Mouse (Mus musculus) thymus, postnatal 0 days (tissue): ENCODE measurements around the gene Rps21. TPM values are rescaled to one million over a fixed set of nuclear protein-coding genes. Genes with fewer than 3 reads are reported as not detected.

Source experiments
- DNase-seq: peaks from one replicate; pipeline ENCODE4 v3.0.0-alpha.2; 2015; ENCODE audit warnings: low spot score
- polyA plus RNA-seq: library from polyadenylated mRNA; unstranded; fragments of >200 nt; fragmentation: Nextera tagmentation; extraction: Ambion mirVana; gene quantifications from 2 replicates; pipeline ENCODE4 v1.2.1, GENCODE M21; 2015

Gene Rps21
- polyA plus RNA-seq, 1 experiment from 2014 or later, result 928 TPM

- DNase-seq, result no peak
These were observed 28.6 kb upstream of the Rps21 start for GRCm38 (mm10) chr2:180228592-180228991.

GRCm38 (mm10) chr2:180229129-180229528 lies 28.0 kb upstream of the Rps21 start:
- no peak for DNase-seq

GRCm38 (mm10) chr2:180230482-180230881 lies 26.7 kb upstream of the Rps21 start:
- no peak for DNase-seq

GRCm38 (mm10) chr2:180233101-180233904 lies 23.9 kb upstream of the Rps21 start:
- DNase-seq, result no peak

GRCm38 (mm10) chr2:180234353-180234752 lies 22.8 kb upstream of the Rps21 start:
- DNase-seq, result no peak

GRCm38 (mm10) chr2:180234980-180235379 lies 22.2 kb upstream of the Rps21 start:
- DNase-seq, result no peak

- DNase-seq, result no peak
These were observed 21.4 kb upstream of the Rps21 start for GRCm38 (mm10) chr2:180235788-180236187.

- no peak for DNase-seq
These were observed 20.7 kb upstream of the Rps21 start for GRCm38 (mm10) chr2:180236500-180236899.

- DNase-seq, result no peak
These were observed 20.2 kb upstream of the Rps21 start for GRCm38 (mm10) chr2:180236930-180237329.

- DNase-seq, result no peak
These were observed 19.4 kb upstream of the Rps21 start for GRCm38 (mm10) chr2:180237601-180238345.

GRCm38 (mm10) chr2:180238591-180238990 lies 18.6 kb upstream of the Rps21 start:
- DNase-seq, result no peak

GRCm38 (mm10) chr2:180243108-180243507 lies 14.1 kb upstream of the Rps21 start:
- no peak for DNase-seq

- no peak for DNase-seq
These were observed 9.3 kb upstream of the Rps21 start for GRCm38 (mm10) chr2:180247916-180248315.

GRCm38 (mm10) chr2:180248947-180249660 lies 8.1 kb upstream of the Rps21 start:
- DNase-seq, result no peak

- peak; percentile 85 for DNase-seq
These were observed 6.1 kb upstream of the Rps21 start for GRCm38 (mm10) chr2:180250930-180251611.

GRCm38 (mm10) chr2:180251838-180252237 lies 5.3 kb upstream of the Rps21 start:
- no peak for DNase-seq

GRCm38 (mm10) chr2:180254436-180255209 lies 2.6 kb upstream of the Rps21 start:
- no peak for DNase-seq

GRCm38 (mm10) chr2:180255701-180256100 lies 1.5 kb upstream of the Rps21 start:
- no peak for DNase-seq

GRCm38 (mm10) chr2:180256296-180257000 lies 729 bp upstream of the Rps21 start:
- no peak for DNase-seq
